Mouse (Mus musculus) B cell, adult 2 months (primary cell): ENCODE data around the gene Sertad3.
A peak's percentile ranks its signal among the peaks of the same experiment; 100 is the strongest.

ENCODE experiments used
- DNase-seq, 2 experiments: peaks; one replicate each; pipeline ENCODE4 v3.0.0; 2022

The Sertad3 gene

DNA sequence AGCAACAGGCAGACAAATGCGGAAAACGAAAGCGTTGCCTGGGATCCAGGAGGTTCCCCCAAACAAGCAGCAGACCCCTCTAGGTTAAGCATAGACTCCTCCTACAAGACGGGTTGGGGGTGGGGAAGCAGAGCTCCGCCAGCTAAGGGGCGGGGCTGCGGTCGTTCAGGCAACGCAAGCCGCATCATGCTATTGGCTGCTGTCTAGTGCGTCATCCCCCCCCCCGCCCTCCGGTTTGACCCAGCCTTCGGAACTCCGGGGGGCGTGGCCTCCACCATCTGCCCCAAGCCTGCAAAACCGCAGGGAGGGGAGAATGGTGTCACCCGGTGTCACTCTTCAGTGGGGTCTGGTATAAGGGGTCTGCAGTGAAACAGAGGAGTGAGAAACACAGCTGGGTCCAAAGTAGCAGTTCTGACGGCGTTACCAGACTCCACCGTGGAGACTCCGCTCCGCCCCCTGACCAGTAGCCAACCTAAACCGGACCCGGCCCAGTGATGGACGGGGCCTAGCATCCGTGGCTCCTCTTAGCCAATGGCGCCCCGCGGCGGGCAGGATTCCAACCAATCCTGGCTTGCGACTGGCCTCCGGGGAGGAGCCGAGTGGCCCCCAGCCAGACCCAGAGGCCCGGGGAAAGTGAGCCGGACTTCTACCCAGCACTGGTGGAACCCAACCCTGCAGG, at the start of gene Sertad3:
Gene Sertad3 (plus strand): TSS at position 613 of the 679 bp plus-strand sequence.
- peak; percentile 97 to 98 for DNase-seq

DNA sequence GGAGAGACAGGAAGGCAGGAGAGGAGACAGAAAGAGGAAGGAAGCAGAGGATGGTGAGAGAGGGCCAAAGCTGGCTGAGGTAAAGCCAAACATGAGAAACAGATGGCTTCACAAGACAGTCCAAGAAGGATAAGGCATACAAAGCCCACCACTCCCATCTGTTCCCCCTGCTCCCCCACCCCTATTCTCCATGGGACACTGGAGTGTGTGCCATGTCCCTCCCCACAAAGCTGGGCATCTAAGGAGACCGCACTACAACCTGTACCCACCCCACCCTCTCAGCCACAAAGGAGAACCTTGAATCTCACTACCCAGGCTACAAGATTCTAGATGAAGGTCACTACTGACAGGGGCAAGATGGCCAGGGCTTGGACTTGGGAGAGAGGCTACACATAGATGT, 46.2 kb upstream of the Sertad3 start:
- no peak for DNase-seq

DNA sequence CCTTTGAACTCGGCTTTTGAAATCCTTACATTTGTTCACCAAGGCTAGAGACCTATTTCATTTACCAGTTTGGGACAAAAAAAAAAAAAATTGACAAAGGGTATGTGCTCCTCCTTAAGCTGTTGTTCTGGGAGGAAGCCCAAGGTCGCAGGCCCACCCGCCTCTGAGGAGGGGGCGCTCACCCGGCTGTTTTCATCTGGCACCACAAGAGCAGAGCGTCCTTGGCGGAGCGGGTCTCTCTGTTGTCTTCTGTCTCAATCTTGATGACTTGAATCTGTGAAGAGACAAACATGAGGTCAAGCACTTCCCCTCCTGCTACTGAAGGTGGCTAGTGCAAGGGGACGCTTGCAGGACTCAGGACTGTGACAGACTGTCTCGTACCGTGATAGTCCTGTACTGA, 45.6 kb upstream of the Sertad3 start:
- DNase-seq = no peak

DNA sequence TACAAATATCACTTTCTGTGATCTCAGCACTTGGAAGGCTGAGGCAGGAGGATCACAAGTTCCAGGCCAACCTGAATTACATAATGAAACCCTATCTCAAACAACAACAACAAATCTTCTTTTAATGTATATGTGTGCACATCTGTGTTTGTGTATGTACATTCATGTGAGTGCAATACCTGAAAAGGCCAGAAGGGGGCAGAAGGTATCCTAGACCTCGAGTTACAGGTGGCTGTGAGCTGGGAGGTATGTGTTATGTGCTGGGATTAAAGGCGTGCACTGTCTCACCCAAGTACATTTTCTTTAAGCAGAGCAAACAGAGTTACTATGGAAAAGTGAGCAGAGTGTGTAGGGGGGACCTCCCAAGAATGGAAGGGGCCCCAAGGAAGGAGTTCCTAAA, 44.4 kb upstream of the Sertad3 start:
- DNase-seq = peak in 1 of 2 experiments; percentile 40

DNA sequence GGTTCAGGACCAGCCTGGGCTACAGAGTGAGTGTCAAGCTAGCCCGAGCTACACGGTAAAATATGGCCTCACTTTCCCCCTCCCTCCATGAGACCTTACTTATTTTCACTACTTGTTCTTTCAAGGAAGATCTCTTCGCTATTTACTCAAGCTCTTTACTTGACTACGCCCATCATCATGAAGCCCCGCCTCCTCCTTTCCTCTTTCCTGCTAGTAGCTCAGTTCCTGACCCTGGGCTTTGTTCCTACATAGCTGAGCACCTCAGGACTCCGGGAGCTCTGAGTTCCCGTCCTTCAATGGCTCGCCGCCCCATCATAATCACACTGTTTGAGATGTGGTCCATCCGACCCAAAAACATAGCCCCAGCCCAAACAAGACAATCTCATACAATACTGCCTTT, 40.2 kb upstream of the Sertad3 start:
- DNase-seq = no peak

DNA sequence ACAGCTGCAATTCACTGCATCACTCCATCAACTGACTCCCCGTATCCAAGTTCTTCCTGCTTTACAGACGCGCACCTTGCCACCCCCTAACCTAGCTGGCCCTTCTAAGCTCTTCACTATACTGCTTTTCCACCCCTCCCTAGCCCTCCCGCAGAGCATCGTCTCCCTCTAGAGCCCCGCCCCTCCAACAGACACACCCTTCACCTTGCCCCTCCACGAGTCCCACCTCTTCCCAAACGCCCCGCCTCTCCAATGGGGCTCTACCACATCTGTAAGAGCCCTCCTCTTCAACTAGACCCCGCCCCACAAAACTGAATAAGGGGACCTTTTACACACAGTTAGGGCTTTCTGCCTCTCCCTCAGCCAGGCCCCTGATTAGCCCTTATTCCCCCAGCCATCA, 39.8 kb upstream of the Sertad3 start:
- no peak for DNase-seq

DNA sequence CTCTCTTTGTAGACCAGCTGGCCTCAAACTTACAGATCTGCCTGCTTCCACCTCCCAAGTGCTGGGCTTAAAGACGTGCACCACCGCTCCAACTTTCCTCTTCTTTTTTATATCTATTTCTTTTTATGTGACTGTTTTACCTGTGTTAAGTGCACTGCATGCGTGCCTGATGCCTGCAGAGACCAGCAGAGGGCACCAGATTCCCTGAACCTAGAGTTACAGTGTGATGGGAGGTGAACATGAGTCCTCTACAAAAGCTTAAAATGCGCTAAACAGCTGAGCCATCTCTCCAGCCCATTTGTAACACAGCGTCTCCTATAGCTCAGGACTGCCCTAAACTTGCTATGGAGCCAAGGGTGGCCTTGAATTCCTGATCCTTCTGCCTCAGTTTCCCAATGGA, 36.0 kb upstream of the Sertad3 start:
- peak; percentile 56 to 63 for DNase-seq

DNA sequence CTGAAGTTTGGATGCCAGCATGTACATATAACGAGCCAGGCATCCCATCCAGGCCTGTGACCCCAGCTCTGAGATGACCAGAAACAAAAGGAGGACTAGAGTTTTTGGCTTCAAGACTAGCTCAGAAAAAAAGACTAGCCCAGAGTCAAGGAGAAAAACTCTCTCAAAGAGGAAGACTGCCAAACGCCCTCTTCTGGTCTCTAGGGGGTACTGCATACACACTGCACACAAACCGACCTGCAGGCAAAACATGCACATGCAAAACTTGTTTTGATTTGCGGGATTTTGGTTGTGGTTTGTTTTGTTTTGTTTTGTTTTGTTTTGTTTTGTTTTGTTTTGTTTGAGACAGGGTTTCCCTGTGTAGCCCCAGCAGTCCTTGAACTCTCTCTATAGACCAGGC, 33.6 kb upstream of the Sertad3 start:
- peak; percentile 36 to 44 for DNase-seq

DNA sequence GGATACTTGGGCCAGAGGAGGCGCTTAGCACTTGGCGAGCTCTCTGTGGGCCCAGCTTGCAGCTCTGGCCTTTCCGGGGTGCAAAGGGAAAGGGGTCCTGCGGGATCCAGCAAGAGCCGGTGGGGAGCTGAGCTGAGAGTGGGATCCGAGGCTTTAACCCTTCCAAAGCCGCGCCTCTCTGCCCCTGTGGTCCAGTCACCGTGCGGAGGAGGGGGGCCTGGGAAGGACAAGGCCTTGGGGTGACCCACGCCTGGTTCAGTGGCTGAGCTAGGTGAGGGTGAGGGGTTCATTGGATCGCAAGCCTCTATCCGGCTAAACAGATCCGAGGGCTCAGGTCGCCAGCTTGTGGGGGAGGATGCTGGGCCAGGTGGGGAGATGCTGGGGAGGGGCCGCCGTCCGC, 27.5 kb upstream of the Sertad3 start:
- no peak for DNase-seq

DNA sequence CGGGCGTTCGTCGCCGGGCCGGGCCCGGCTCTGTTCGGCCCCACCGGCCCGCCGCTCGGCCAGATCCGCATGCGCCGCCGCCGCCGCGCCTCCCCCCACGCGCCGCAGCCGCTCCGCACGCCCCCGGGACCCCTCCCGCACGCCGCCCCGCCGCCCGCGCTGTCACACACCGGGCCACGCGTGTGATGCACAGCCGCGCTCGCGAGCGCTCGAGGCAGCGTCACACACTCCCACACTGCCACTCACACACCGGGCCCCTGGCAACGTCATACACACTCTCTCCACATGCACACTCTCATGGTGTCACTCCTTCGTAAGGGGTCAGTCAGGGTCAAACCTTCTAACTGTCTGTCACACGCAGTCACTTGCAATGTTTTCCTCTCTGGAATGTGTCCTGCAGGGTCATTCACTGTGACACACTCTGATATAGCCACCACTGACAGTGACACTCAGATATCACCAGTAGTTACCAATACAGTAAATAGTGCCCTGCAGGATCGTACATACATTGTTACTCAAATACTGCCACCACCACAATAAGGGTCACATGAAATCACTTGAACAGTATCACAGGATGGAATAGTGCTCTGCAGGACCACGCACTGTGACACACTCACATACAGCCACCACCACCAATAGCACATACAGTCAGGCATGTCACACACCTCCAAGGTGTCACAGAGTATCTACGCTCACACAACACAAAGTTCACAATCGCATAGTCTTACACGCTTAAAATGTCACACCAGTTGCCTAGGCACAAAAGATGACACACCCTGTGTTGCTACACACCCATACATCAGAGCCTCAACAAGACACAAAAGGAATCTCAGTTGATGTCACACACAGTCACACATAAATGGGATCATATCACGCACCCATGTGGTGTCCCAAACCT, 26.8 kb upstream of the Sertad3 start:
- DNase-seq = peak; percentile 33 to 40

DNA sequence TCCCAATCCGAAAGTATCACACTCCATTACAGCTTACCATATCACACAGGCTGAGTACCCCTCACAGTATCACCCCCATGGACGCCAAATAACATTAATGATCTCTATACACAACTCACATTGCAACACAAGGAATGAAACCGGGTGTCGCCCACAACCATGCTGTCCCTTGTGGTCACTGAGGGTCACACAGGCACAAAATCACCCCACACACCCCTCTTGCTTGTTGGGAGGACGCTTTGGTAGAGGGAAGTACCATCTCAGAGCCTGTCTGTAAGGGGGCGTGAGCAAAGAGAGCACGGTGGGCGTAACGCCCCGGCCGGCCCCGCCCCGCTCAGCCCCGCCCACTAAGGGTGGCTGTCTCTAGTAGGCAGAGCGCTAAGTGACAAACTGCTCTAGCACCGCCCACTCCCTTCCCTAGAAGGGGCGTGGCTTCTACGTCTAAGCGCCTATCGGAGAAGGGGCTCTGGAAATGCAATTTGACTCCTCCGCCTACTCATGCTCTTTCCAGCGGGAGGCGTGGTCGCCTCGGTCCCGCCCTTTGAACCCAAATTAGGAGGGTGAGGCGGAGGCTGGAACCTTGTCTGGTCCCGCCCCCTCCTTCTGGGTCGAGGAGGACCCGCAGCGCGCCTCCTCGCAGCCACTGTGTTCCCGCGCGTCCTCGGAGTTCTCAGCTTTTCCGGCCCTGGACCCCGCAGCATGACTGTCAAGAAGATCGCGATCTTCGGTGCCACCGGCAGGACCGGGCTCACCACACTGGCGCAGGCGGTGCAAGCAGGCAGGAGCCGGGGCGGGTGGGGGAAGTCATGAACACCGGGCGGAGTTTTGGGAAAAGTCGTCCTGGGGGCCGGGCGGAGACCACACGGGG, 25.9 kb upstream of the Sertad3 start, which contains the start of the genes Sptbn4 and Blvrb:
Gene Sptbn4 (minus strand): TSS at position 268 of the 868 bp plus-strand sequence.
Gene Blvrb (plus strand): TSS at position 560 of the 868 bp plus-strand sequence.
- DNase-seq = peak; percentile 99 to 100

DNA sequence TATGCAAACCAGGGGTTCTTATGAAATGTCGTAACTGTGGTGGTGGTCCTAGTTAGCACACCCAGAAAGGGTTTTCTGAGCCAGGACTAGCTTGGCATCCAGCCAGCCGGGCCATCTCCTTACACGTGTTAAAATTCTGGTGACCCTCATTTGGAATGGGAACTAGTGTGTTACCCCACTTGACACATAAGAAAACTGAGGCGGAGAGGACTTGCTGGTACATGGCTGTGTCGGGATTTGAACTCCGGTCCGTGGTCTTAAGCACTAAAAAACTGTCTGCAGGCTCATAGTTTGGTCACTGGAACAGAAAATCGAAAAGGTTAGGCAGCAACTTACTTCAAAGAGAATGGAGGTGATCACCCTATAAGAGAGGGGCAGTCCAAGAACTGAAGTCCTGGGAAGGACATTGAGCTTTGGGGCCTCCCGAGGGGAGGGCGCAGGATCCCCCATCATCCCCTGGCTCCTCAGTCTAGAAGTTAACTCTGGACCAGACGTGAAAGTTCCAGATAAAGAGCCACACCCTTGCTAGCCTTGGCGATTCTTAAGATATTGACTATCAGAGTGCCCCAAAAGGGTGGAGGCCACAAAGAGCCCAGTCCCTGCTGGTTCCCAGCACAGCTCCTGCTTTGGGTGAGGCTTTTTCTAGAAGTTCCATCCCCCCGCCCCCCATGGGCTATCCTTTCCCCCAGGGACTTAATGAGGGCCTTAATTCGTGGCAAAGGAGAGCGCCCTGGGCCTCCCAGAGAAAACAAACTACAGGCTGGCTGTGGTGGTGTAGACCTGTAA, 25.0 kb upstream of the Sertad3 start:
- peak in 1 of 2 experiments; percentile 14 for DNase-seq

DNA sequence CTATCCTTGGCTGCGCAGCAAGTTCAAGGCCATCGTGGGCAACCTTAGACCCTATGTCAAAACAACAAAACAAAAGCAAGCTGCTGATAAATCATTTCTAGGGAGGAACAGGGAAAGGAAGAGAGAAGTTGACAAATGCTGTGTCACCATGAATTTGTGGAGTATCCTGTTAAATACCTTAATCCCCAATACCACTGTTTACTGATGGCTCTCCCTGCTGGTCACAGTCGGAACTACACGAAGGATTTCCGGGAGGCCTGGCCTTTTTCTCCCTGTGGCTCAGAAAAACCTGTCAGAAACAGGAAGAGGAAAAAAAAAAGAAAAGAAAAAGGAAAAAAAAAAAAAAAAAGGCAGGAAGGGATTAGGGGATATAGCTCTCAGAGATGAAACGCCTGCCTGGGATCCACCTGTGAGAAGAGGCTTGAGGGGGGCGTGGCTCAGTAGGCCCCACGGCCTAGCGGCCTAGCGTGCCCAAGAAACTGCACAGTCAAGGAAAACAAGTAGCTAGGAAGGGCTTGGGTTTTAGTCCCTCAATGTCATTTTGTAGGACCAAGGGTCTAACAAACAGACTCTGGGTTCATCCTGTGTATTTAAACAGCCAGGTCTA, 24.2 kb upstream of the Sertad3 start:
- peak; percentile 55 to 57 for DNase-seq

DNA sequence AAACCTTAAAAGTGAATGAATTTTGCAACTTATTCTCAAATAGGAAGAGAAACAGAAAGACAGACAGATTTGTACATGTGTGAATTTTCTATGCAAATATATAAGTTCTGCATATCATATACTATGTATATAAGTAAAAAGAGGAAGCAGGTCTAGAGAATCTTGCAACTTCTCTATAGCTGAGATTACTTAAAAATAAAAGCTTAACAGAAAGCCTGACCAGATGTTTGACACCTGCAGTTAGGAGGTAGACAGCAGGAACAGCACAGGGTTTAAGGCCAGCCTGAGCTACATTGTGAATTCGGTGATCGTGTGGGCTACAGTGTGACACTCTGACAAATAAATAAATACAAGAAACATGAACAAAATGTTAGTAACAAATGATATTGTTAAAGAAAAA, 22.2 kb upstream of the Sertad3 start:
- DNase-seq = peak; percentile 47 to 48

DNA sequence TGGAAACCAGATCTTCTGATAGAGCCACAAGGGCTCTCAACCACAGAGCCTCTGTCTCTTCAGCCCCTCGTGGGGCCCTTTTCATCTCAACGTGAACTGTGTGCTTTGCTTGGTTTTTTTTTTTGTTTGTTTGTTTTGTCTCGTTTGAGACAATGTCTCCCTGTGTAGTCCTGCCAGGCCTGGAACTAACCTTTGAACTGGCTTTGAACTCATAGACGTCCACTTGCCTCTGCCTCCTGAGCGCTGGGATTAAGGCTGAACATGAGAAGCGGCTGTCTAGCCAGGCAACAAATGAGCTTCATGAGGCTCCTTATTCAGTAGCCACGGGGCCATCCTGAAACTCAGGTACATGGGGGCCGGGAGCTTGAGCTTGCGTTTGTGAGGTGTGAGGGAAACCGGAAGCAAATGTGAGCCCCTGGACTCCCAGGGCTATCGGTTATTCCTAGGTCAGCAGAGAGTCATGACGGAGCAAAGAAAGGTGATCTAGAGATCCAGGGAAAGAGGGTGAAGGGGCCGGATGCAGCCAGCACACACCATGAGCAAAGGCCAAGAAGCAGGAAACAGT, 21.3 kb upstream of the Sertad3 start:
- no peak for DNase-seq

DNA sequence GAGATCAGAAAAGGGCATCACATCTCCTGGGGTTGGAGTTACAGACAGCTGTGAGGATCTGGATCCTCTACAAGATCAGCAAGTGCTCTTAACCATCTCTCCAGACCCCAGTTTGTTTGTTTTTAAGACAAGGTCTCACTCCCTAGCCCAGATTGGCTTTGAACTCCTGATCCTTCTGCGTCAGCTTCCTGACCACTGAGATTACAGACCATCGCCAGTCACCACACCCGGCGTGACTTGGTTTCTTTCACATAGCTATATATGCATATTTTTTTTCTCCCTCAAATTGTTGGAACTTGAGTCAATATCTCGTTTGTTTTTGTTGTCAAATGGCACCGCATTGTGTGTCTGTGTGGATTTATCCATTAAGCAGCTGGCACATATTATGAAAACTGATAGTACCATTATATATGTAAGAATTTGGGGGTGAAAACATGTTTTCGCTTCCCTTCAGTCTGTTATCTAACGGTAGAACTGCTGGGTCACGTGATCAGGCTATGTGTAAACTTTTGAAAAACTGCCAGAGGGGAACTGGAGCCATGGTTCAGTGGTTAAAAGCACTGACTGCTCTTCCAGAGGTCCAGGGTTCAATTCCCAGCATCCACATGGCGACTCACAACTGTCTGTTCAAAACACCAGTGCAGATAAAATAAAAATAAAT, 19.0 kb upstream of the Sertad3 start:
- DNase-seq = peak; percentile 62 to 65

DNA sequence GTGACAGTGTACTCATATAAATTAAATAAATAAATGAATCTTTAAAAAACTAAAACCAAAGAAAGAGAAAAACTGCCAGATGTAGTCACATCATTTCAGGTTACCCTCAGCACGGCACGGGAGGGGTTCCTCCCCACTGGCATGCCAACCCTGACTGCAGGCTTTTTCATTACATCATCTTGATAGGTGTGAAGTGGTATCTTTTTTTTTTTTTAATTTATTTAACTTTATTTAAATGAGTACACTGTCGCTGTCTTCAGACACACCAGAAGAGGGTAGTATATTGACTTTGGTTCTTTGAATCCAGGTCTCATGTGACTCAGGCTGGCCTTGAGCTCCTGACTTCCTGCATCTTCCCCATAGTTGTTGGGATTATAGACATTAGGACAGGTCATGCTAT, 18.3 kb upstream of the Sertad3 start:
- DNase-seq = no peak

DNA sequence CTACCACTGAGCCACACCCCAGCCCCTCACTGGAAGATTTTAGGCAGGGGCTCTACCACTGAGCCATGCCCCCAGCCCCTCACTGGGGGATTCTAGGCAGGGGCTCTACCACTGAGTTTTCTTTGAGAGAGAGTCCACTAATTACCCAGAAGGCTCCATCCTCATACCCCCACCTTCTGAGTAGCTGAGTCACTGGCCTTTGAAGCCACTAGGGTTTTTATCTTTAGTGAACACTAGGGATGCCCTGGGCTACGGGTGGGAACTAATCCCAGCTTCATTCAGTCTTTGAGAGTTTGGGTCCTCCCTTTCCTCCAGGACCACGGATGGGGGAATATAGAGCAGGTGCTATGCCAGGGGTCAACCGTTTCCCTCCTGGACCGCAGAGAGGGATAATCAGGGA, 15.0 kb upstream of the Sertad3 start:
- no peak for DNase-seq

DNA sequence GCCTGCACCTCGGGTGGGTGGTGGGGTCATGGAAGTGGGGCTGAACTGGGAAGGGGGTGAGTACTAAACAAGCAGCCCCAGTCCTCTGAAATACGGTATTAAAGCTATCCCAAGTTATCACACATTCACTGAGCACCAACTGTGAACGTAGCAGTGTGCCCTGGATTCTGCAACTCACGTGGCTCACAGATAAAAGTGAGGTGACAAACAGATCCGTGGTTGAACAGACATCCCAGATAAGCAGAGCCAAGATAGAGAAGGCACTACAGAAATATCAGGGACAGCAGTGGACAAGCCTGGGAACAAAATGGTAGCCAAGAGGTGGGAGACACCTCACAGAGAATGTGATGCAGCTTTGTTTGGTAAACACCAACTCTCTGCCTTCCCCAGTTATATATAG, 13.9 kb upstream of the Sertad3 start:
- DNase-seq = no peak

DNA sequence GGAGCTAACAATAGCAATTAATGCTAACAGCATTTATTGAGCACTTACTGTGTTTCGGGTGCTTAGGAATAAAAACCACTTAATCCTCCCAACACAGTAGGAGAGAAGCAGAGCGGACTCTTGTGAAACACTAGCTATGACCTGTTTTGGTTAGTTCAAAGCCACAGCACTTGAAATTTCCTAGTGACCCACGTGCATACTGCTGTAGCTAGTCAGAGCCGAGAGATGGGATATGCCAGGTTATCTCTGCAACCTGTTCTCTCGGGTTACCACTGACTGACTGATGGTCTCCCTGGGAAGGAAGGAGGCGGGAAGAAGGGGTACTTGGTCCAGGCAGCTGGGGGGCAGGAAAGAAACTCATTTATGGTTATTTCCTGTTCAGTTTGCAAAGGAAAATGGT, 13.1 kb upstream of the Sertad3 start:
- no peak for DNase-seq

DNA sequence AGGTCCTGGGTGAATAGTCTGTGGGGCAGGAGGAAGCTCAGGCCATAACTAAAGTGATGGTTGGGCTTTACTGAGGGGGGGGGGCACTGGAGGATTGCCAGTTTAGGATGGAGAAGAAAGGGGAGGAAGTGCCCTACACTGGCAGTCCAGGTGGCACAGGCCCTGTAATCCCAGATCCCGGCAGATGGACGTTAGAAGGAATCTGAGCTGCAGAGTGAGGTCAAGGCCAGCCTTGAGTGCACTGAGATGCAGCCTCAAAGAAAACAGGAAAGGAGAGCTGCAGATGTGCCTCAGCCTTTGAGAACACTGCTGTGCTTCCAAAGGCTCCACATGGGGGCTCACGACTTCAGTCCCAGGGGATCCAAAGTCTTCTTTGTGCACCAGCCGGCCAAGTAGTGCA, 5.9 kb upstream of the Sertad3 start:
- no peak for DNase-seq
